In genomic region chr2:170132716-170133092, GRCm38 (mm10) we compare ENCODE assay signal across 7 mouse cellular contexts. TPM values are rescaled to one million over a fixed set of nuclear protein-coding genes. Genes with fewer than 3 reads are reported as not detected.
DNase-seq lines count a peak whose midpoint lies in the region; ATAC-seq and TF ChIP-seq lines count a peak whose summit lies in the region.

No protein-coding gene starts in this region.

- TF ChIP-seq POLR2A in lung, adult 2 months (IDR thresholded peaks at IDR 0.05; ENCODE audit: borderline replicate concordance, extremely low read depth, low read depth, low read length): no peak

- H3K36me3 ChIP-seq in embryonic facial prominence, embryonic 15.5 days: no peaks in the 10 kb centered on the region
- no peaks in the 10 kb centered on the region for H3K36me3 ChIP-seq in intestine, embryonic 16.5 days (ENCODE audit: control insufficient read depth, insufficient read depth, low read length)
- no peaks in the 10 kb centered on the region for H3K36me3 ChIP-seq in neural tube, embryonic 13.5 days

- H3K9me3 ChIP-seq in embryonic facial prominence, embryonic 15.5 days (replicated peaks): no peaks in the 10 kb centered on the region
- no peaks in the 10 kb centered on the region for H3K9me3 ChIP-seq in intestine, embryonic 16.5 days (ENCODE audit: control insufficient read depth, low read length)
- no peaks in the 10 kb centered on the region for H3K9me3 ChIP-seq in neural tube, embryonic 13.5 days

- WGBS in lung, adult 2 months: 2% methylated on average over 3 of the region's 3 CpGs
- WGBS in embryonic facial prominence, embryonic 15.5 days: 1% methylated on average over 3 of the region's 3 CpGs
- 0% methylated on average over 3 of the region's 3 CpGs for WGBS in intestine, embryonic 16.5 days
- 0% methylated on average over 3 of the region's 3 CpGs for WGBS in neural tube, embryonic 13.5 days

- peaks cover 17% of the 10 kb centered on the region for H3K4me1 ChIP-seq in lung, adult 2 months (ENCODE audit: control insufficient read depth, insufficient read depth, low read length)
- H3K4me1 ChIP-seq in embryonic facial prominence, embryonic 15.5 days: peaks cover 39% of the 10 kb centered on the region
- H3K4me1 ChIP-seq in intestine, embryonic 16.5 days (ENCODE audit: control insufficient read depth, insufficient read depth, low read length): peaks cover 25% of the 10 kb centered on the region
- H3K4me1 ChIP-seq in neural tube, embryonic 13.5 days (replicated peaks): peaks cover 53% of the 10 kb centered on the region

- ATAC-seq in embryonic facial prominence, embryonic 15.5 days (ENCODE audit: insufficient number of reproducible peaks, low FRiP score, low TSS enrichment, low read depth): no peak
- no peak for ATAC-seq in intestine, embryonic 16.5 days
- no peak for ATAC-seq in neural tube, embryonic 13.5 days (ENCODE audit: low read depth)

- TF ChIP-seq CTCF in lung, adult 2 months (IDR thresholded peaks at IDR 0.05; ENCODE audit: insufficient read depth, low read length): no peak

- peak overlapping the region; percentile 70 for H3K4me3 ChIP-seq in lung, adult 2 months (replicated peaks; ENCODE audit: extremely low read depth, low read depth, low read length)
- peak overlapping the region; percentile 86 for H3K4me3 ChIP-seq in embryonic facial prominence, embryonic 15.5 days (replicated peaks)
- peak overlapping the region; percentile 60 for H3K4me3 ChIP-seq in intestine, embryonic 16.5 days (ENCODE audit: low read length)
- H3K4me3 ChIP-seq in neural tube, embryonic 13.5 days: peak overlapping the region; percentile 40

- no peak for DNase-seq in lung, adult 2 months
- DNase-seq in lung, postnatal 36 days: no peak
- no peak for DNase-seq in retina, embryonic 14.5 days (ENCODE audit: low spot score)
- no peak for DNase-seq in adrenal gland, postnatal 25 days

- H3K27me3 ChIP-seq in embryonic facial prominence, embryonic 15.5 days: no peaks in the 10 kb centered on the region
- no peaks in the 10 kb centered on the region for H3K27me3 ChIP-seq in intestine, embryonic 16.5 days (replicated peaks; ENCODE audit: control insufficient read depth, insufficient read depth, low read length)
- H3K27me3 ChIP-seq in neural tube, embryonic 13.5 days: peaks cover 5% of the 10 kb centered on the region; the same call in 1 of the 2 replicates

- peak overlapping the region; percentile 90 for H3K27ac ChIP-seq in embryonic facial prominence, embryonic 15.5 days (replicated peaks)
- H3K27ac ChIP-seq in intestine, embryonic 16.5 days (ENCODE audit: low read length): peak overlapping the region; percentile 96
- H3K27ac ChIP-seq in neural tube, embryonic 13.5 days (replicated peaks): peak overlapping the region; percentile 74

- H3K4me2 ChIP-seq in embryonic facial prominence, embryonic 15.5 days (replicated peaks): peak overlapping the region; percentile 73
- peak overlapping the region; percentile 77 for H3K4me2 ChIP-seq in intestine, embryonic 16.5 days (ENCODE audit: low read depth, low read length)
- H3K4me2 ChIP-seq in neural tube, embryonic 13.5 days: peak overlapping the region; percentile 69

- no peak overlapping the region for H3K9ac ChIP-seq in embryonic facial prominence, embryonic 15.5 days
- peak overlapping the region; percentile 73 for H3K9ac ChIP-seq in intestine, embryonic 16.5 days (ENCODE audit: low read depth, low read length)
- H3K9ac ChIP-seq in neural tube, embryonic 13.5 days: peak overlapping the region; percentile 66

RNA-seq across cellular contexts. Expression of gene Zfp217, which starts 15.2 kb away (rescaled TPM):
- 13.7 and 19.8 TPM in 2 replicates for polyA plus RNA-seq in lung, adult 2 months (2012; rRNA removed)
- polyA plus RNA-seq in embryonic facial prominence, embryonic 15.5 days (2015; fragmentation: Nextera tagmentation; extraction: Ambion mirVana): 3.9 and 4.1 TPM in 2 replicates
- 2.4 and 2.9 TPM in 2 replicates for polyA plus RNA-seq in intestine, embryonic 16.5 days (2015; fragmentation: Nextera tagmentation; extraction: Ambion mirVana)
- polyA plus RNA-seq in neural tube, embryonic 13.5 days (2015; fragmentation: Nextera tagmentation; extraction: Ambion mirVana): 1.3 and 2.0 TPM in 2 replicates
- total RNA-seq in adrenal gland, postnatal 25 days (2021): 27.3 and 32.8 TPM in 2 replicates
